Mouse (Mus musculus) C2C12 (cell line): ENCODE results near the gene Sec62. TPM values are rescaled to one million over a fixed set of nuclear protein-coding genes. Genes with fewer than 3 reads are reported as not detected.

ENCODE experiments used
- H3K27me3 ChIP-seq: one replicate; pipeline ENCODE4 v1.6.1; 2011; ENCODE audit not compliant: control insufficient read depth, insufficient read depth, insufficient read length
- H3K36me3 ChIP-seq: one replicate; pipeline ENCODE4 v1.6.1; 2011; ENCODE audit not compliant: control insufficient read depth, insufficient read depth
- H3K4me3 ChIP-seq: one replicate; pipeline ENCODE4 v1.5.1; 2011; ENCODE audit warnings: mild to moderate bottlenecking, control low read depth; ENCODE audit not compliant: poor library complexity, insufficient read depth, severe bottlenecking
- H3K79me2 ChIP-seq: one replicate; pipeline ENCODE4 v1.6.1; 2011; ENCODE audit not compliant: control insufficient read depth, insufficient read depth
- H3K79me3 ChIP-seq: one replicate; pipeline ENCODE4 v1.6.1; 2011; ENCODE audit warnings: low read depth, control low read depth
- H3ac ChIP-seq: one replicate; pipeline ENCODE3; 2011; ENCODE audit warnings: low read depth; ENCODE audit not compliant: control insufficient read depth, insufficient read length
- CEBPB ChIP-seq: IDR thresholded peaks from one replicate; pipeline ENCODE4 v1.6.1; 2011; ENCODE audit warnings: low read depth, mild to moderate bottlenecking, control low read depth, moderate library complexity
- CTCF ChIP-seq: IDR thresholded peaks from one replicate; pipeline ENCODE4 v1.5.1; 2011; ENCODE audit not compliant: control insufficient read depth, insufficient read depth, insufficient read length
- FOSL1 ChIP-seq: IDR thresholded peaks from one replicate; pipeline ENCODE4 v1.8.0; 2011; ENCODE audit warnings: mild to moderate bottlenecking, low read length; ENCODE audit not compliant: poor library complexity, insufficient read depth, severe bottlenecking
- MAX ChIP-seq: IDR thresholded peaks from one replicate; pipeline ENCODE4 v1.6.1; 2011; ENCODE audit warnings: mild to moderate bottlenecking, control low read depth
- MYOD1 ChIP-seq: IDR thresholded peaks from one replicate; pipeline ENCODE4 v1.6.1; 2011; ENCODE audit warnings: low read depth; ENCODE audit not compliant: control insufficient read depth, insufficient read length
- MYOG ChIP-seq: IDR thresholded peaks from one replicate; pipeline ENCODE4 v1.6.1; 2011; ENCODE audit not compliant: control insufficient read depth, insufficient read length; ENCODE audit errors: extremely low read depth
- USF1 ChIP-seq: IDR thresholded peaks from one replicate; pipeline ENCODE4 v1.6.1; 2011; ENCODE audit warnings: low read depth, mild to moderate bottlenecking, control low read depth, moderate library complexity
- polyA plus RNA-seq: library from polyadenylated mRNA; unstranded; fragments of >200 nt; fragmentation: generic; extraction: Trizol; gene quantifications from one replicate; pipeline ENCODE4 v1.2.1, GENCODE M21; 2012; ENCODE audit warnings: missing spikeins

The Sec62 gene
- polyA plus RNA-seq, 1 experiment = 13.0 TPM

DNA sequence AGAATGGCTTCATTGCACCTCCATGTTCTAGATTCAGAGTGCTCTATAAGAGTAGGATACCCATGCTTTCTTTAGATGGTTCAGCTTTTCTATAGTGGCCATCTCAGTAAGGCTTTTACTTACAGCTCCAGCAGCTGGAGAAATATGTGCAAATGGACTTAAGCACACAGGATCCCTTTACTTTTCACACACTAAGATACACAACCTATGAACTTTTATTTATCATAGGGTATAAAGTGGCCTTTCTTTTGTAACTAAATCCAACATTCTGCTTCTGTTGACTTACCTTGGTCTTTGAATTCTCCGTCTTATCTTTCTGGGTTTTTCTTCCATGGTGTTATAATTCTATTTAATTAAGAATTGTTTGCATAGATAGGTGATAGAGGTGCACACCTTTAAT, 21.1 kb upstream of the Sec62 start:
- no peaks in the 10 kb centered on the region for H3K79me2 ChIP-seq
- H3K79me3 ChIP-seq = no peaks in the 10 kb centered on the region
- no peaks in the 10 kb centered on the region for H3K36me3 ChIP-seq
- H3ac ChIP-seq = no peak overlapping the region
- H3K4me3 ChIP-seq = no peak overlapping the region
- TF ChIP-seq CEBPB (no peak), CTCF (no peak)
- H3K27me3 ChIP-seq = no peaks in the 10 kb centered on the region

GRCm38 (mm10) chr3:30772631-30773030, 20.0 kb upstream of the Sec62 start:
- H3ac ChIP-seq = no peak overlapping the region
- H3K79me3 ChIP-seq = no peaks in the 10 kb centered on the region
- H3K79me2 ChIP-seq = no peaks in the 10 kb centered on the region
- TF ChIP-seq CTCF (no peak), CEBPB (no peak), MYOD1 (no peak), USF1 (no peak), FOSL1 (no peak), MAX (no peak), MYOG (no peak)
- no peak overlapping the region for H3K4me3 ChIP-seq
- no peaks in the 10 kb centered on the region for H3K27me3 ChIP-seq
- H3K36me3 ChIP-seq = no peaks in the 10 kb centered on the region

DNA sequence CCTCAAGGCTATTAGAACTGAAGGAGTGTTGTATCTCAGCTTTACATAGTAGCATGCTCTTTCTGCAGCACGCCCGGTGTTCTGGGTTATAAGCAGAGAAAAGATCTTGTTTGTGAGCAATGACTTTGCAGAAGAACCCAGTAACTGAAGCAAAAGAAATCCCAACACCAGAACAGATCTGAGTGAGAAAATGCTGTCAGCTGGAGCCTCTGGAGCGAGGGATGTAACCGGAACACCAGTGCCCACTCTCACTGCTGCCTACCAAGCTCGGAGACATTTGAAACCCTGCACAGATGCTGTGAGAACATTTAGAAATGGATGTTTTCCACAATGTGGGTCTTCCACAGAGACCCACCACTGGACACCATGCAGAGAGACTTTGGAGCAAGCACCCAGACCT, 18.0 kb upstream of the Sec62 start:
- H3K4me3 ChIP-seq = no peak overlapping the region
- H3K27me3 ChIP-seq = no peaks in the 10 kb centered on the region
- H3ac ChIP-seq = no peak overlapping the region
- no peaks in the 10 kb centered on the region for H3K79me2 ChIP-seq
- H3K79me3 ChIP-seq = no peaks in the 10 kb centered on the region
- no peaks in the 10 kb centered on the region for H3K36me3 ChIP-seq
- TF ChIP-seq CEBPB (no peak), CTCF (no peak), USF1 (no peak), FOSL1 (no peak), MAX (no peak), MYOG (no peak), MYOD1 (no peak)

DNA sequence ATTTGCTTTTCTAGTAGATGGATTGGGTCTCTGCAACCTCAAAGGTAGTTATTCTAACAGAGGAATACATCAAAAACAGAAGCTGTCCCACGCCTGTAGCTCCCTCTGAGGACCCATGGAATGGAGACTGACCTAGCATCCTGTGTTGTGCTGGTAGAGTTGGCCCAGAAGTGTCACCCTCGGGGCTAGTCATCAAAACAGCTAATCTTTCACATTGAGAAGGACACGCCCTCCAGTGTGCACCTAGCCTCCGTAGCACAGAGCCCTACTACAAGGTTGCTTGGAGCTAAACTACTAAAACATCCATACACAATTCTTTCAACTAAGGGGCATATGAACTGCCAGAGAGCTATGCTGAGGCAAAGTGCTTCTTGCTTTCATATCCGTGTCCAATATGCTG, 14.7 kb upstream of the Sec62 start:
- TF ChIP-seq CEBPB (no peak), MAX (no peak)
- H3K36me3 ChIP-seq = no peaks in the 10 kb centered on the region
- H3K79me3 ChIP-seq = no peaks in the 10 kb centered on the region
- H3K79me2 ChIP-seq = no peaks in the 10 kb centered on the region
- no peak overlapping the region for H3K4me3 ChIP-seq
- no peaks in the 10 kb centered on the region for H3K27me3 ChIP-seq
- no peak overlapping the region for H3ac ChIP-seq

DNA sequence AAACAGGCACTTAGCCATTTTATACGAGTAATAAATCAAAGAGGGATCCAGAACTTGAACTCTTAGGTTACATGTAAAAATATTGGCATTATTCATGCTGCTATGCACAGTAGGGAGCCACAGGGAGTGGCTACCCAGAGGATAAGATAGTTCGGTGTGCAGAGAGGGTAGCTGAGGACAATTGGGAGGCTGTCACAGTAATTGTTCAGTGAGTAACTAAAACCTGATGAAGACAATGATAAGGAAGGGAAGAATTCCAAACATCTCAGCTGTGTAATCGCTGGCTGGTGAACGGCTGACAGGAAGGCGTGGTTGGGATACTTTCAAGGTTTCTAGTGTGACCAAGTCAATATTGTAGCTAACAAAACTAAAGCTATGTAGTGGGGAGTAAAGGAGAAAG, 4.1 kb upstream of the Sec62 start:
- Histone ChIP-seq H3K36me3 (no peaks in the 10 kb centered on the region), H3K79me3 (peaks cover under 1% of the 10 kb centered on the region), H3K27me3 (no peaks in the 10 kb centered on the region), H3K4me3 (no peak overlapping the region), H3K79me2 (peaks cover 4% of the 10 kb centered on the region), H3ac (no peak overlapping the region)
- no peak for TF ChIP-seq CEBPB
- no peak for TF ChIP-seq MYOG
- no peak for TF ChIP-seq CTCF
- TF ChIP-seq MYOD1 = no peak
- no peak for TF ChIP-seq FOSL1
- no peak for TF ChIP-seq USF1
- no peak for TF ChIP-seq MAX

DNA sequence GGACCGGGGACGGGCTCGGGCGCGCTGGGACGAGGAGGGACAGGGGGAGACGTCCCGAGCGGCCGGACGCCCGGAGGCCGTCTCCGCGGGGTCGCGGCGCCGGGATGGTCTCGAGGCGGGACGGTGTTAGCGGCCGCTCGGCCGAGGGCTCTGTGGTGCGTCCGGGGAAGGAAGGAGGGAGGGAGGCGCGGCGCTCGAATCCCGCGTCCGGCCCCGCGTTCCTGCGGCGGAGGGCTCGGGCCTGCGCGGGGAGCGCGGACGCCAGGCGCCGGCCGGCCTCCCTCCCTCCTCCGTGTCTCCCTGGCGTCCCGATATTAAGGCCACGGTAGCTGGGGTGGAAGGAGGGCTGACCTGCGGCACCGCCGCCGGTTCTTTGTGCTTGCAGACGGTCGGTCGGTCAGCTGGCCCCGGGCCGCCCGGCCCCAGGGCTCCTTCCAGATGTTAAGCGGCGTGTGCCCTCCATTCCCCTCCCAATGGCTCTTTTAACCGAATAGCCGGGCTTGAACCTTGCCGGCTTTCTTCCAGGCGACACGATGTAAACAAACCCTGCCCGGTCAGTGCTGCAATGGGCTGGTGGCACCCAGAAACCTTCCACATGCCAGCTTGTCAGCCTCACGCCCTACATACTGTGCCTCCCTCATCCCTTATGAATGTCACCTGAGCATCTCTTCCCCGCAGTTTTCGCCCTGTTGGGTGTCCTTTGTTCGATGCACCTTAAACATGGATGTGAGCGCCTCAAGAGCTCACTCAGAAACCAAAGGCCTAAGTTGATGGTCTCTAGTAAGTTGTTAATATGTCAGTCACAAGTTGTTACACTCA, 937 bp downstream of the Sec62 start:
- peaks cover 51% of the 10 kb centered on the region for H3K79me3 ChIP-seq
- H3ac ChIP-seq = peak overlapping the region; percentile 89
- peaks cover 55% of the 10 kb centered on the region for H3K79me2 ChIP-seq
- H3K27me3 ChIP-seq = no peaks in the 10 kb centered on the region
- H3K36me3 ChIP-seq = no peaks in the 10 kb centered on the region
- H3K4me3 ChIP-seq = peak overlapping the region; percentile 66
- TF ChIP-seq MYOD1 (no peak), CTCF (no peak), USF1 (no peak), CEBPB (no peak), MYOG (no peak), MAX (no peak), FOSL1 (no peak)
